Mouse (Mus musculus) c-Kit-positive CD71-positive TER-119-negative erythroid progenitor cells, embryonic 14.5 days (primary cell): ENCODE measurements at regions not wholly inside any gene's neighbourhood (a gene's known extent, or its start where the extent isn't known, plus 50 kb on each side); places are given as distances from the start of the nearest gene placed in this dataset.

Source experiments
- DNase-seq: peaks from one replicate; pipeline ENCODE4 v3.0.0-alpha.2; 2013; ENCODE audit warnings: low read depth

DNA sequence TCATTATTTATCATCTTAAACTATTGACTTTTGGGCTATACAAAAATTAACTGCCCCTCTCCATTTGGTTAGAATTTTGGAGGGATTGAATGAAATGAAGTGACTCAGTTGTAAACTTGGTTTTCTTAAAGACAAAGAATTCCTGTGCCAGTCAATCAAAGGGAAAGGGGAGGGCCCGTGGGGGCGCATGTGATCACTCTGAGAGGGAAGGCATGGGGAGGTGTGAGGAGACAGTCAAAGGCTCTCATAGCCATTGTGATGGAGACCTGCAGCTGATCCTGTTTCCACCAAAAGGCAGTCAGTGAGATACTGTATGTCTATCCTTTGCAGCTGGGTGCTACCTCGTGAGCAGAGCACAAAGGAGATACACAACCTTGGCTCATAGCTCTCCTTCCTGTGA lies 156.6 kb upstream of the Slc24a2 start:
- DNase-seq = no peak

GRCm38 (mm10) chr4:87386271-87386670 lies 156.0 kb upstream of the Slc24a2 start:
- no peak for DNase-seq

DNA sequence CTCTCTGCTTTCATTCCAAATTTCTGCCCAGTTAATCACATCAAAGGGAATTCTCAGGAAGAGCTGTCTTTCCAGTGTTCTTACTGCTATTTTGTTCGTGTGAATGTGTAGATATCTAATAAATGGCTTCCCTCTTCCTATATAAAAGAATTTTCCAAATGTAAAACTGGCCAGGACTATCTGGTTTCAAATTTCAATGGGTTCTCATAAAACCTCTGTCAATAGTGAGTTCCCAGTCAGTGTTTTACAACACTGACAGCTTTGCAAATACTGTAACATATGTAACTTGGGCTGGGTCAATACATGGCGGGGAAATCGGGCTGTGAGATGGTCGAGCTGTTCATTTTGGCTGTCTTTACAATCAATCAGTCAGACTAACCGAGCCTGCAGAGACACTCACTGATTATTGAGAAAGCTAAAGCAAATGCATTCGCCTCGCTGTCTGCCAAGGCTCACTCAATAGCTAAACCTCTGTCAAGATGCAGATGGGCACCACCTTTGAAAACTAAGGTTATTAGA lies 155.0 kb upstream of the Slc24a2 start:
- DNase-seq = no peak

GRCm38 (mm10) chr4:87384469-87385044 lies 154.3 kb upstream of the Slc24a2 start:
- DNase-seq = no peak

DNA sequence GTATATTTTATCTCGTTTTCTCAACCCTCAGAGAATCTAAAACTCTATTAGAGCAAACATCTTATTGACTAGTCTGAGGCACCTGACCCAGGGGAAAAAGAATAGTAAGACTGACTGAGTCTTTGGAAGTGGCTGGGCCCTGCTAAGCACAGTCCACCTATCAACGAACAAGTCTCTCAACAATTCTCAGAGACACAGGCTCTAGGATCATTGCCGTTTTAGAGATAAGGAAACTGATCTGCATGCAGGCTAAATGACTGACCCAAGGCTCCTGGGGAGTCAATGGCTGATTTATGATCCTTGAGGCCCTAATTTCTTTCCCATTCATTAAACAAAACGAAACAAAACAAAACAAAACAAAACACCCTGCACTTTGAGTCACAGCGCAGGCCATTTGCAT lies 150.4 kb upstream of the Slc24a2 start:
- no peak for DNase-seq

DNA sequence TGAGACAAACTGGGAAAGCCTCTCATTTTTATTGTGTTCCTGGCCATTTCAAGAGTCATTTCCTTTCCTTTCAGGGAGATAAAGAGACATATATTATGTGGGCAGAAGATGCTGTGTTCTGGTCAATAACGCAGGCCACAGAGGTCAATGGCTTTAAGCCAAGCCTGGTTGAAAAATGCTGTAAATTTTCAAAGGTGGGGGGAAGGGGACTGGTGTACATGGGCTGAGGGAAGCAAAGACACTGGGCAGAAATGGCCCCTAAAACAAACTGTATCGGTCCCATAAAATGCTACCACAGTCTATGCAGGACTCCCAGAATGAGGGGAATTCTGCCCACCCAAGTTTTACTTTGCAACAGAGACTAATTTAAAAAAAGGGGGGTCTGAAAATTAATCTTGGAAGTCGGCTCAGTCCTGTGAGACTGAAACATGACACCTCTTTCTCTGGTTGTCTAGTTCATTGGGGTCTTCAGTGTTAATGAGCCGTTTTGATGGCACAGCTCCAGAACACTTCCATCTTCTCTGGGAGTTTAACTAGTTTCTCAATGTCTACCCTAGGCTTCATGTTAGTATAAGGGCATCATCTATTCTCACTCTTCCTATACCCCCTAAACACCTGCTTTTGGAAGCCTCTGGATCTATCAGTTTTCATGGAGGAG lies 149.4 kb upstream of the Slc24a2 start:
- DNase-seq = no peak

DNA sequence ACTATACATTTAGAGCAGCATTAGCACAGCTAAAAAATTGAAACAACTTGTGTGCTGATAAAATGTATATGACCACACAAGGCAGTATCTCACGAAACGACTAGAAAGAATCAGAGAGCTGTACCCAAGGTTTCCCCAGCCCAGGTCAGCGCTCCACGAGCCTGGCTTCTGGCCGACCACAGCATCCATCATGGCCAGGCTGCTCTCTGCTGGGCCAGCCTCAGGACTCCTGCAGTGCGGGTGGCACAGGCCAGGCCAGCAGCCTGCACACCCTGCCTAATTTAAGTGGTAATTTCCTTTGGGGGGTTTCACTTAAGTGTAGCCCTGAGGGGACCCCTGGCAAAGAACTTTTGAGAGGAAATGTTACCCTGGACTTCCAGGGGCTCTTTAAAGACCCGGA lies 141.7 kb upstream of the Slc24a2 start:
- no peak for DNase-seq

DNA sequence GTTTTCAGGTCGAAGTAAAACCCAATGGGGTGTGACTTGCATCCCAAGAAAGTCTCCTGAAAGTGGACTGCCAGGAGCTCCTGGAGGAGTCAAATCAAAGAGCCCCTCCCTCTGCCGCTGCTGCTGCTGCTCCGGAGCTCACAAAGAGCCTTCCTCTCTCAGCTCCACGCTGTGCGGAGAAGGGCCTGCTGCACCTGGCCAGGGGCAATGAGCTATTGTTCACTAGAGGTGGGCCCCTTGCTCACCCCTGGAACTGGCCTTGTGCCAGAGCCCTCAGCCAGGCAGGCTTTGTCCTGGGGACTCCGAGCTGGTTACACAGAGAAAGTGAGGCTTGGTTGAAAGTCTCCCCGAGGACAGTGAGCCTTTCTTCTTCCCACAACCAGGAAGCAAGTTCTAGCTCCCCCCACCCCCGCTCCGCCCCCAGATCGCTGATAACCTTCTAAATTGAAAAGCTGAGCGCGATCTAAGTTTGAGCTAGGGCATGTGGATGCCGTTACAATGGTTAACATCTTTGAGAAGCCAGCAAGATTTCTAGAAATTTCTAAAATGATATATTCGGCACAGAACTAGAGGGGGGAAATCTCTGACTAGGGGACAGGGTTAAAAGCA lies 139.5 kb upstream of the Slc24a2 start:
- DNase-seq = no peak

- DNase-seq = no peak
Measured at GRCm38 (mm10) chr4:87368413-87369160, 138.3 kb upstream of the Slc24a2 start.

DNA sequence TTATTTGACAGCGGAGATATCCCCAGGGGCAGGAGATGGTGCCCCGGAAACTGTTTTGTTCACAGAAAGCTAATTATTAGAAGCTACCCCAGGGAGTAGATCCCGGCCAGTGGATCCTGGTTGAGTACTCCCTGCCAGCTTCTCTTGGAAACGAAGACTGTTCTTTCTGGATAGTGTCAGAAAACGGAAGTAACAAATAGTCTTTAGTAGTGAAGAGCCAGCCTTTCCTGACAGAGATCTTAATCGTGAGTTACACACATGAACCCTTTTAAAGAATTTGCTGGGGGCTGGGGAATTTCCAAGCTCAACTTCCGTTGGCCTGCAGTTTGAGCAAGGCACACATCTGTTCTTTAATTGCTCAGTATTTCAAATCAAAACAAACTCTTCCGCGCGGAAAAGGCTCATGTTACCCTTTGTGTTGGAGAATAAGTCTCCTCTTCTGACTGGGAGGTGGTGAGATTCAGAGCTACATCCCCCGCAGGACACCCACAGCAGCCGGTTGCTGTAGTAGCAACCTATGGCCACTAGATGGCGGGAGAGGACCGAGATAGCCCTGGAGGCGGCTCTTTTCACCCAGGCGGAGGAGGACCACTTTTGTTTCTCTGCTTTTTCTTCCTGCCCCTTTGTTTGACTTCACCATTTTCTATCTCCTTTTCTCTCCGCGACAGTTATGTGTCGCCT lies 137.6 kb upstream of the Slc24a2 start:
- DNase-seq = peak; percentile 16

DNA sequence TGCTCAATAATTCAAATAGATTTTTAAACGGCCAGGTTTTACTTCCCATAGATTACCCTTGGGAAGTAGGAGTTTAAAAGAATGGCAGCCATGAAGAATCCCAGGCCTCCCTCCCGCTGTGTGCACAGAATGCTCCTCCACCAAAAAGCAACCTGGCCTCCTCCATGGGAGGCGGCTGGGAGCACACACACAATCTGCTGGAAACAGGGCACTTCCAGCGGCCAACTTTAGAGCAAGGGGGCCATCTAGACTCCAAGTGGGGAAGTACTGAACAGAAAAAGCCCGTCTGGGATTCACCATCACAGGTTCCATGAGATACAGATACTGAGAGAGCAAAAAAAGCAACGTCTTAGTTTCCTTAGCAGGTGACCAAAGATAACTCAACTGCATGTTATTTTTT lies 131.9 kb upstream of the Slc24a2 start:
- no peak for DNase-seq

GRCm38 (mm10) chr4:87359483-87359882 lies 129.2 kb upstream of the Slc24a2 start:
- no peak for DNase-seq

- no peak for DNase-seq
Measured at GRCm38 (mm10) chr4:87359004-87359403, 128.7 kb upstream of the Slc24a2 start.

GRCm38 (mm10) chr4:87332968-87333367 lies 102.7 kb upstream of the Slc24a2 start:
- no peak for DNase-seq

DNA sequence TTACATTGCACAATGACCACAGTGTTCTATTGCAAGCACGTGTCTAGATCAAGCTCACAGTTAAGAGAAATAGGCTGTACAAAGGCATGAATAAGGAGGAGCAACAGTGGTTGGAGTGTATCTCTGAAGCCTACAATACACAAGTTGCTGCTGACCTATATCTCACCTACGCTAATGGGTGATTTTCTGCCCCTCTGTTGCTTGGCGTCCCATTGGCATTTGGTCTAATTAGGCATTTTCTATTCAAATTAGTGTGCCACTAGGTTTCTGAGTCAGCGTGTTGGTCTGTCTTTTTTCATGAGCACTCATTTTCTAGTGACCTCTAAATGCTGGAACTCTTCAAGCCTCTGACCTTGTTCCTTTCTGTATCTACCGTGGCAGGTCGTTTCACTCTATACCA lies 98.9 kb upstream of the Slc24a2 start:
- DNase-seq = no peak

- DNase-seq = no peak
Measured at GRCm38 (mm10) chr4:87321726-87322349, 91.6 kb upstream of the Slc24a2 start.

GRCm38 (mm10) chr4:87298129-87298528 lies 67.9 kb upstream of the Slc24a2 start:
- no peak for DNase-seq

DNA sequence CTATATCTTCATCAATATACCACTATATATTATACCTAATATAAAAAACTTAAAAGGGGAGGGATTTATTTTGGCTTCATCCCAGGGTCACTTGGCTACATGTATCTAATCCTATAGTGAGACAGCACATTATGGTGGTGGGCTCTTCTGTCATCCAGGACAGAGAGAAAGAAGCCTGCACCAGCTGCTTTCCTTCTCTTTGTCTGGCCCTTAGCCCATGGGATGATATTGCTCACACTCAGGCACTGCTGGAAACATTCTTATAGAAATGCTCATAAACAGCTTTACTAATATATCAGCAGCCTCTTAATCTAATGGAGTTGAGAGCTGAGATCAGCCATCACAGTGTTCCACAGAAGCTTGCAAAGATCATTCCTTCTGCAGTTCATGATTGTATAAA lies 64.3 kb upstream of the Slc24a2 start:
- DNase-seq = no peak
